Mouse (Mus musculus) embryo, embryonic 10 days (tissue): Measurements from ENCODE around the gene Myh1.
A peak's percentile ranks its signal among the peaks of the same experiment; 100 is the strongest.

Experiments used
- DNase-seq: peaks from one replicate; pipeline ENCODE4 v3.0.0-alpha.2; 2015; ENCODE audit warnings: low spot score

Gene Myh1

DNA sequence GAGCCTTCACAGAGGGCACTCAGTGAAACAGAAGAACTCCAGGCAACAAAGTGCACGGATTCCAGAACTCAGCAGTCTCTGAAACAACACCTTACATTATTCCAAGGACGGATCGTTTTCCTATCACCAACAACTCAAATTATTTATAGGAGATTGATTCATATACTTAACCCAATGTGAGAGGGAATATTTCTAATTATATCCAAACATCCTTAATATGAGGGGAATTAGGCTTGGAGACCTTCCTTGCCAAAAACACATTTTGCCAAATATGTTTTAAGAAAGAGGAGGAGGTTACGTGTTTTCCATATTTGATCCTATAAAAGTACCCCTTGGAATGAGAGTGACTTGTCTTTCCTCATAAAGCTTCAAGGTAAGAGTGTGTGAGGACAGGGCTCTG lies at the start of gene Myh1:
Gene Myh1, plus strand, starts transcription at position 301 of the 400 bp plus-strand sequence.
- no peak for DNase-seq

DNA sequence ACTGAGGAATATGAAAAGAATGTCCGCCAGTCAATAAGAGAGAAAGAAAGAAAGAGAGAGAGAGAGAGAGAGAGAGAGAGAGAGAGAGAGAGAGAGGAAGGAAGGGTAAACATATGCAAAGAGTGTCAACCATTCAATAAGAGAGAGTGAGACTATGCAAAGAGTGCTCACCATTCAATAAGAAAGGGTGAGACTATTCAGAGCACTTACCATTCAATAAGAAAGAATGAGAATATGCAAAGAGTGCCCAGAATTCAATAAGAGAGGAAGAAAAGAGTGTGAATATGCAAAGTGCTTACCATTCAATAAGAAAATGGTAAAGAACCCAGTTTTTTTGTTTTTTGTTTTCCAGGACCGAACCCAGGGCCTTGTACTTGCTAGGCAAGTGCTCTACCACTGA lies 49.6 kb upstream of the Myh1 start:
- DNase-seq = no peak

DNA sequence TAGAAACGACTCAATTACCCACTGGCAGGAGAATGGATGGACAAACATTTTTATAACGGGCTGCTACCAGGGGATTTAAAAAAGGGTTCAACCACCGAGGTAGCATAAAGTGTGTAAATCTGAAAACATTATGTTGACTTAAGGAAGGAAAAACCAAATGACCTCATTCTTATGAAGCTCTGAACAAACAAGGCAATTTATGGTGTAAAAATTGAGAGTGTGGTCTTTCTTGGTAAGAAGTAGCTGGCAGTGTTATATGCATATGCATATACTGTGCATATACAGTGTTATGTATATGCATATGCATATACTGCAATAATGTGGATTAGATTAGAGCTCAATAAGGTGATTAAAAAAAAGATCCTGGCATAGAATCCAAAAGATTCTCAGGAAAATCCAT lies 48.7 kb upstream of the Myh1 start:
- DNase-seq = no peak

DNA sequence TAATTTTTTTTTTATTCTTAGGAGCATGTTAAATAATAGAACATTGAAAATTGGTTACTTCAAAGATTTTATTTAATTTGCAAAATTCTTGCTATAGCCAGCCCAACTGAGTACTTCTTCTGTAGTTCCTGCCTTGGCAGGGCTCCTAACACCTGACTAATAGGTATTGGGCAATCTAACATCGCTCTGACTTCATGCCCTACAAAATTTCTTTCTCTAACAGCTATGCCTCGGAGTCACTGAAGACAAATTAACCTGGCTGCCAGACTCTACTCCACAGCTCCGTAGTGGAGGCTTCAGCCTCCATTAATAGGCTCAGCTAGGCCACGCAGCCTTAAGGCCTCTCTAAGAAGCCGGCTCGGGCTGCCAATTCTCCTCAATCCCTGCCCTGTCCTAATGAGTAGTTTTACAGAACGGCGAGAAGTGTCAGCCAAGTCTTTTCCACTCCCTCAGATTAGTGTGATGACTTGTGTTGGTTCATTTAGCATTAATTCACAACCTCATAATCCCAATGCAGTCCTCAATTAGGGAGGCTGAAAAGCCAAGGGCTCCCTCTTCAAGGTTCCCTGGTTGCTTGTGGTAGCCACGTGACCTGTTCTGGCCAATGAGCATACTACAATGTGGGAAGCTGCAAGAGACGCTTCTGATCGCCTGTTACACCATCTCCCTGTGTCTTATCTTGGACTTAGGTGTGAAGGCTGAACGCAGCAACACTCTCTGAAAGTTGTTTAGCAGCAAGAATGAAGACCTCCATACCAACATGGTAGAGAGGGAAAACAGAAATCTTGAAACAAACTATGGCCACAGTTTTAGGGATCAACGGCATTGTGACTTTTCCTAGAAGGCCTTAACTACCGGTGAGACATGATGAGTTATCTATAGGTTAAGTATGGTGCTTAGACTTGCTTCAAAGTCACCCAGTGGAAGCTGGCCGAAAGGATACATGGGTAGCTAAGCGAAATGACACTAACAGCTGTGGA lies 47.9 kb upstream of the Myh1 start:
- no peak for DNase-seq

DNA sequence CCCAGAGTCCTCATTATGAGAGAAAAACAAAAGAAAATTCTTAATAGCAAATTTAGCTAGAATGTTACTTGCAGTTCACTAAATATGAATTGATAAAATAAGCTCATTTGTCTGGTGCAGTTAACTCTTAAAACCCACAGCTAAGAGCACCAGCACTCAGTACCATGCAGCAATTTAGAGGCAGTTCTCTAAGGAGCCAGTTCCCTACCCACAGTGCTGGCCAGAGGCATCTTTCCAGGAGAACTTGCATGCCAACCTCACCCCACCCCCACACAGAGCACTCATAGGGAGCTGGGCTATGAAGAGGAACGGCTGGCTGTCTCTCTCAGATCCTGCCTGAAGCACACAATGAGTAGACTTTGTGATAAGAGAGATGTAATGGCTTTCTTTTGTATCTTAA lies 46.7 kb upstream of the Myh1 start:
- no peak for DNase-seq

DNA sequence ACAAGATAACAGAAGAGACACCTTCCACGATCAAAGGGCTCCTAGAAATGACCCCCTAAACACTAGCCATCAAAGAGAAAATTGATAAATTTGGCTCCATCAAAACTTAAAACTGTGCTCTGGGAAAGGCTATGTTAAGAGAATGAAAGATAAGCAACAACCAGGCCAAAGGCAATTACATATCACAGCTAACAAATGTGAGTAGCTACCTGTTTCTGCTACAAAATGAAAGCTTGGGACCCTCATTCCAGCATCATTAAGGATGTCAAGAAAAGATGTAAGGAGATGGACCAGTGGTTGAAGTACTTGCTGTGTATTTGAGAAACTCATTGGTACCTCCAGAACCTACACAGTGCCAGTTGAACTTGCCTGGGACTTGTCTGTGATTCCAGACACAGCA lies 46.0 kb upstream of the Myh1 start:
- no peak for DNase-seq

DNA sequence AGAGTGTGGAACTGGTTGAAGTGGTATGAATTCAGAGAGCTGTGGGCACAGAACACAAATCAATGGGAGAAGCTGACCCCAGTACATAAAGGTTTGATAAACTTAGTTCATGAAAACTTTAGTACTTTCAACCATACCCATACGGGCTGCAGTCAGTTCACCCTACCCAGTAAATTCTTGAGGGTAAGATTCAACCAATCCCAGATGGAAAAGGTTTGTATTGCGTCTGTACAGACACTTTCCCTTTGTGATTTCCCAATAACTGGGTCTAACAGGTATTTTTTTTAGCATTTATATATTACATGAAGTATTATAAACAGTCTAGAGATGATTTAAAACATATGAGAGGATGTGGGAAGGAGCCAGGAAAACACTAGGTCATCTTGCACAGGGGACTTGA lies 44.2 kb upstream of the Myh1 start:
- DNase-seq = no peak

DNA sequence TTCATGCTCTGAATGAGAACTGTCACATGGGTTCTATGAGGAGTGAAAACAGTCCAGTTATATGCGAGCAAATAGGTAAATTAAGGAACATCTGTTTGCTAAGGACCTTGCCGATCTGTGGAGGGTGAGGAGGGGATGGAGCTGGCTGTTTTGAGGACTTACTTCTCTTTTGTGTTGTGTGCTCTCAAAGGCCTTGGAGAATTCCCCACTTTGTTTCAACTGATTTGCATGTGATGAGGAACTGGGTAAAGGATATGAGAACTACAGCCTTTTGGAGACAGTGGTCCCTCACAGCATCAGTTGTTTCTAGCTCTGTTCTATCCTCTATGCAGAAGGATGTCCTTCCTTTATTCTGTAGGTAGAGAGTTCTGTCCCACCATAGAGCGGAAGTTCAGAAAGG lies 39.7 kb upstream of the Myh1 start:
- no peak for DNase-seq

DNA sequence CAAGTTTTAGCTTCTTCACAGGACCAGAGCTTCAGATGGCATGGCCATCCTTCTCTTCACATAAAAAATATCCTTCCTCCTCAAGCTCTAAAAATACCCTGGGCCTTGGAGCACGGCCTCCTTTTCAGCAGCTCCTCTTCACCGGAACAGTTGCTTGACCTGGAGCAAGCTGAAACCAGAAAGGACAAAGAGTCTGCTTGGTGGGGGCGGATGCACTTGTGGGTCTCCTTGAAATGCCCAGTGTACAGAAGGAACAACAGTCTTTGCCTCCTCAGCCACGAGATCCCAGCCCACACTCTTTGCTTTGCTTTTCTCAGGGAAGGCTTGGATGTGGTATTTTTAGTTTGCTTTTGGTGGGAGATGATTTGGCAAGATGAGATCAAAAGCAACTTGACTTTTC lies 36.2 kb upstream of the Myh1 start:
- no peak for DNase-seq

DNA sequence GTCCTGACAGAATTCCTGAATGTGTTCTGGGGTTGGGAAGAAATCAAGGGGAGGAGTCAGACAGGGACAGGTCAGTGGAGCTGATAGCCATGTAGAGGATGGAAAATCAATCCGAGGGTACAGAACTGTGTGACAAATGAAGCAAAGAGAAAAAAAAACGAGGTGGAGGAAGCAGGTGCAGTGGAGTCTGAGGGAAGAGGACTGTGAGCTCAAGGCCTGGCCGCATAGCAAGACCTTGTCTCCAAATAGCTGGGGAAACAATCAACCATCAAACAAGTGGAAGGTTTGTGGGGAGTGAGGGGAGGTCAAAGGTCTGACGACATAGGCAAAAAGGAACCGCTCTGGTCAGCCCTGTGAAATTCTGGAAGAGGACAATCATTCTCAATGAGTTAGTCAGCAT lies 35.0 kb upstream of the Myh1 start:
- DNase-seq = no peak

DNA sequence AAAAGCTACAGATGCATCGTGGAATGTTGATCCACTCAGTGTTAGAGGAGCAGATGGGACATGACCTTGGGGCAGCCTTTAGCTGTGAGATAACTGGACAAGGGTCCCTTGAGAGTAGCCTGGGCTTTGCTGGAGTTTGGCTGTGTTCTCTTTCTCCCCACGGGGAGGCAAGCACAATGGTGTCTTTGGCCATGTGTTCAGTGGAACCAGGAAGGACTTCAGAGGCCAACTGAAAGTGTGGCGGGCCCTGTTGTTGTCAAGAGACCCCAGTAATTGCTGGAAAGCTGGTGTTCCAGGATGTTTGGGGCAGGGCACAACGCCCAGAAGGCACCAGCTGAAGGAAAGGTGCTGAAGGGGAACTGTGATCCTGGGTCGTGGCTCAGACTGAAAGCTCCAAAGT lies 30.6 kb upstream of the Myh1 start:
- DNase-seq = peak; percentile 21

DNA sequence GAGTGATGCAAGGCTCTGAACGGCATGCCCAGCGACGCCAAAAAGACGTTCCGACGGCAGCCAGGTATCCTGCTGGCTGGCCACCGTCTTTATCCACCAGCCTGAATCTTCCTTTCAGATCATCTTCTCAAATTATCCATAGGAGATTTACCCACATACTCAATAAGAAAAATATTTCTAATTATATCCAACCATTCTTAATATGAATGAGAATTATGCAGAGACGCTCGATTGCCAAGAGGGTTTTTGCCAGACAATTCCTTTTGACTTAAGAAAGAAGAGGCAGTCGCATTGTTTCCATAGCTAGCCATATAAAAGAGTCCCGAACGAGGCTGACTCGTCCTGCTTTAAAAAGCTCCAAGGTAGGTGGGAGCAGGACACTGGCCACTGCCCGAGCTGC lies 29.1 kb upstream of the Myh1 start, which contains the start of gene Myh2:
Gene Myh2, plus strand, starts transcription at position 301 of the 400 bp plus-strand sequence.
- no peak for DNase-seq

DNA sequence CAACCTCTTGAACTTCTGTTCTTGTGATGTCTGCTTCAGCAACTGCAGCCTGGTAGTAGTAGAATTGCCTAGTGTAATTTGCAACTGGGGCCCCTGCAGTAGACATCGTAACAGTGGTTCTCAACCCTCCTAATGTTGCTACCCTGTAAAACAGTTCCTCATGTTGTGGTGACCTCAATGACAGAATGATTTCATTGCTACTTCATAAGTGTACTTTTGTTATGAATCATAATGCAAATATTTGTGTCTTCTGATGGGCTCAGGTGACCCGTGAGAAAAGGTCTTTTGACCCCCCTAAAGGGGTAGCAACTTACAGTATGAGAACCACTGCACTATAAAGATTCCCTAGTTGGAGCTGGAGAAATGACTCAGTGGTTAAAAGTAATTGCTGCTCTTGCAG lies 27.4 kb upstream of the Myh1 start:
- no peak for DNase-seq

DNA sequence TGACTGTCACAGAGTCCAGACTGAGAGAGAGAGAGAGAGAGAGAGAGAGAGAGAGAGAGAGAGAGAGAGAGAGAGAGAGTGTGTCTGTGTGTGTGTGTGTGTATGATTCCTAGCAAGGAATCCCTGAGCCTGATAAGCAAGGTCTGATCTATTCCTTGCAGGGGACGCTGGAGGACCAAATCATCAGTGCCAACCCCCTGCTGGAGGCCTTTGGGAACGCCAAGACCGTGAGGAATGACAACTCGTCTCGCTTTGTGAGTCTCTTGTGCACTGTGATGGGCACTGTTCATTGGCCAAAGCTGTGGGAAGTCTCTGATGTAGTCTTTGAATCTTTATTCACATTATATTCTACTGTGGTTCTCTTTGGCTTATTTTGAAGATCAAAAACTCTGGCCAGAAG lies 23.5 kb upstream of the Myh1 start:
- no peak for DNase-seq

DNA sequence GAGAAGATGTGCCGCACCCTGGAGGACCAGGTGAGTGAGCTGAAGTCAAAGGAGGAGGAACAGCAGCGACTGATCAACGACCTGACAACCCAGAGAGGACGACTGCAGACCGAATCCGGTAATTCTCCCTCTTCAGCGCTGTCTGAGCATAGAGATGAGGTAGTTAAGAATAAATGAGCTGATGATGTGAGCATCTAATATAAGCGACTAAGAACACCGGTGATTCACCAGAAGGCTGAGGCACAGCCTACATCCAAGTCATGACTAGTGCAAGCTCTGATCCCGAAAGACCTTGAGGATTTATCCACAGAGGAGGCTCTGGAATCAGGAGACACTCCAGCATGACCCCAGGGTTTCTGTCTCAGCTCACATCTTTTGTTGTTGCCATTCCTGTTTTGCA lies 9.5 kb upstream of the Myh1 start:
- no peak for DNase-seq

DNA sequence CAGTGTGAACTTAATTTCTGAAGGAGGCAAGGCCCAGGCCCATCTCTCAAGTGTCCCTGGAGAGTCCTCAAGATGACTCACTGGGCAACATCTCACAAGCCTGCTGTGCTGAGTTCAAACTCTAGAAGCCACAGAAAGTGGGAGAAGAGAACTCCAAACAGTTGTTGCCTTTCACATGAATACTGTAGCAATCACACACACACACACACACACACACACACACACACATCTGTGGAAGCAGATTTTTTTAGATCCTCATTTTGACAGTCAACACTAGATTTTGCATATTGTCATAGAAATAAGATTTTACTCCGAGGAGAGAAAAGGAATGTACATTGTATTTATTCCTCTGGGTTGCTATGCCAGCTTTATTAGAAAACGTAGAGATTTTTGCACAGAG lies 9.0 kb upstream of the Myh1 start:
- no peak for DNase-seq

DNA sequence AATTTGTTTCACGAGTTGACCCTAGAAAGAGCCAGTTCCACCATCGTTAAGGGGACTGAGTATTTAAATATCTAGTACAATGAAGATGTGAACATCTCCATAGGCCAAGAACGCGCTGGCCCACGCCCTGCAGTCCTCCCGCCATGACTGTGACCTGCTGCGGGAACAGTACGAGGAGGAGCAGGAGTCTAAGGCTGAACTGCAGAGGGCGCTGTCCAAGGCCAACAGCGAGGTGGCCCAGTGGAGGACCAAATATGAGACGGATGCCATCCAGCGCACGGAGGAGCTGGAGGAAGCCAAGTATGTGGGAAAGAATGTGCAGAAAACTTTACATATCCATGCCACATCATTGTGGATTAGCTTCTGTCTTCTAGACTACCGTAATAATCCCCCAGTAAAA lies 8.4 kb upstream of the Myh1 start:
- no peak for DNase-seq

DNA sequence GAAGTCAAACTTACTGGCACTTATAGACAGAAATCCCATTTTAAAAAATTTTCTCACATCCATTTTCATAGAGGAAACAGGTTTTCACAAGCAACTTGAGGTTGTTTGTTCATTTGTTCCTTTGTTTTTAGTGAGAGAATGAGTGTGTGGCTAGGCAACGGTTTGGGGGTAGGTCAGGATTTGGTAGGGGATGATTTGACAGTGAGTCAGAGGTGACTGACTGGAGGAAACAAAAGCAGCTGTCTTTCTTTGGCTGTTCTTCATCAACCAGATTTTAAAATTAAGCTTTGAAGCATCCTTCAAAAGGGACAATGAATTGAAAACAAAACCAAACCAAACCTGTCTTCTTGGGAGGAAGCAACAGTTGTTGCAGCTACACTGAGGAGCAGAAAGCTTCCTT lies 531 bp upstream of the Myh1 start:
- no peak for DNase-seq

DNA sequence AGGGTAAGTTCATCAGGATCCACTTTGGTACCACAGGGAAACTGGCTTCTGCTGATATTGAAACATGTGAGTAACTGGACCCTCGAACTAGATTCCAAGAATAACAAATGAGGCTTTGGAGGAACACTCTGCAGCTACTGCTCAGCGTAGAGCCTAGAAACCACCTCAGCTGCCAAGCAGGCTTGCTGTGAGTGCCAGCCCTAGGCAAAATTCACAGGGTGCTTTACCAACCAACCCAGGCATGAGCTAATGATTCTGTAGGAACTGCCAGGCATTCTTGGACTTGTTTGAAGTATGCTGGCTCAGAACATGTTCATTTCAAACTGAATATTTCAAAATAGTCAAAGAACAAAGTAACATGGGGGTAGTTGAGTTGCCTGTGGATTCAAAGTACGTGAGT lies 4.9 kb downstream of the Myh1 start:
- no peak for DNase-seq

DNA sequence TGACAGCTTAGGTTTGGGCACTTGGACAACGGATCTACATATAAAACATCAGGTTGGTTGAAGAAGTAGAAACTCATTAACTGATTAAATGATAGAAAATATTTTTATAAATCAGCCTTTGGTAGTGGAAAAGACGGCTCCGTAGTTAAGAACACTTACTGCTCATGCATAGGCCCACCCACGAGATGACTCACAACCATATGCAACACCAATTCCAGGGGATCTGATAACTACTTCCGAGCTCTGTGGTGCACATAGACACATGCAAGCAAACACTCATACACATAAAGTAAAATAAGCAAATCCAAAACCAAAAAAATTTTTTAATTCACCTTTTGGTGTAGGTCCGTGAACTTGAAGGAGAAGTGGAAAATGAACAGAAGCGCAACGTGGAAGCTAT lies 22.0 kb downstream of the Myh1 start:
- no peak for DNase-seq

DNA sequence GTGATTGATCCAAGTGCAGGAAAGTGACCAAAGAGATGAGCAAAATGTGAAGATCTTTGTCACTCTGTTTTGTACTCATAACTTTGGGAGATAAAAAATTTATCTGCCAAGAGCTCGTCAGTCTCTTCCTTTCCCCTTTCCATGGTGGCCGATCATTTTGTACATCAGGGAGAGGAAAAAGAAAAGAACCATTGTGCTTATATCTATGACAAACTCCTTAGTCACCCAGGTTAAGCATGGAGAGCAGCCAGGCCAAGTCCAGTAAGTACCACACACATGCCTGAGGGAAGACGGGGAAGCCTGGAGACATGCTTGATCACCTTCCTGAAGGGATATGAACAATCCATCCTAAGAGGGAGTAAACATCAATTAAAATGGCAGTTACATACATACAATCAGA lies 24.6 kb downstream of the Myh1 start:
- no peak for DNase-seq

DNA sequence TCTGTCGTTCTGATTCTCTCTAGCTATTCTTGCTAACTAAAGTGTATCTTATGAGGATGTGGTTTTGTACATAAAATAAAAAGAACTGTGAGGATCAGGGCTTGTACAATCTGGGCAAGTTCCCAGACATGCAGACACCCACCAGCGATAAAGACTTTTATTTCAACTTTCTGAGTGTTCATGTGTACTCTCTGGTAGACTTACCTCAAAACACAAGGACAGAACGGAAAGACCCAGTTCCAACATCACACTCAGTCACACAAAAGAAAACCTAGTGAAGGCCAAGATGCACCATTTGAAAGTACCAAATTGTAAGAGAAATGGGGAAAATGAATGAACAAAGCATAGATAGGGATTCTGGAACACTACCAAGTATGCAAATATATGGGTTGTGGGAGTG lies 28.9 kb downstream of the Myh1 start:
- no peak for DNase-seq

DNA sequence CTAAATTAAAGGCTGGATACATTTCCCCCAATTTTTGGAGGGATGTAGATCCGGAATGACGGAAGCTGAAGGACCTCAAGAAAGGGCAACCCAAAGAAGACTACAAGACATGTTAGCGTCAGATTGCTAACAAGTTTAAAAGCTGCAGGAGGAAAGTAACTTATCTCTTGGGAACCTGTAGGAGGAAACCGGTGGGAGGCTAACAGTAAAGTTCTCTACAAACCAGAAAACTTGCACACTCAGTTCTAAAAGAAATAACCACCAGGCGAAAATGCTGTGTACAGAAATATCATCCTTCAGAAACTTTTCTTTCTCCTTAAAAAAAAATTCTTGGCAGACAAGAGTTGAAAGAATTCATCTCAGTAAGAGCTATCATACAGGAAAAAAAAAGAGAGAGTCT lies 29.3 kb downstream of the Myh1 start:
- no peak for DNase-seq

DNA sequence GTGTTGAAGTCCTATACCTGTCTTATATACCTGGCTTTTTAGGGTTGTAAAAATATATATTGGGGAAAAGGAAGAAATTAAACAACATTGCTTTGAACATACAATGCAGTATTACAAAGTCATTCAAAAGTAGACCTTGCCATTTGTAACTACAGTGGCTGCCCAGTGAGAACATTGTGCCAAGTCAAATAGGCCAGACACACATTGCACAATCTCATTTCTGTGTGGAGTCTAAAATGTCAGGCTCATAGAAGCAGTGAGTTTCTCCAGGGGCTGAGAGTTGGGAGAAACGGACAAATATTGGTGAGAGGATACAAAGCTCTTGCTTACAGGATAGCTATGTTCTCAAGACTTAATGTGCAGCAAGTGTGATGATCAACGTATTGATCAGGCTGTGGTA lies 30.1 kb downstream of the Myh1 start:
- no peak for DNase-seq
